Mouse (Mus musculus): ENCODE results near the gene Rpp21. TPM values are rescaled to one million over a fixed set of nuclear protein-coding genes. Genes with fewer than 3 reads are reported as not detected.
"Not testable (repeated sequence)": the region's sequence is repeated elsewhere in the genome, so short reads cannot be mapped to it uniquely, and the experiment has no call there.

Gene Rpp21
- total RNA-seq, 2 experiments from 2014 or later, result 30.3 to 35.9 TPM

DNA sequence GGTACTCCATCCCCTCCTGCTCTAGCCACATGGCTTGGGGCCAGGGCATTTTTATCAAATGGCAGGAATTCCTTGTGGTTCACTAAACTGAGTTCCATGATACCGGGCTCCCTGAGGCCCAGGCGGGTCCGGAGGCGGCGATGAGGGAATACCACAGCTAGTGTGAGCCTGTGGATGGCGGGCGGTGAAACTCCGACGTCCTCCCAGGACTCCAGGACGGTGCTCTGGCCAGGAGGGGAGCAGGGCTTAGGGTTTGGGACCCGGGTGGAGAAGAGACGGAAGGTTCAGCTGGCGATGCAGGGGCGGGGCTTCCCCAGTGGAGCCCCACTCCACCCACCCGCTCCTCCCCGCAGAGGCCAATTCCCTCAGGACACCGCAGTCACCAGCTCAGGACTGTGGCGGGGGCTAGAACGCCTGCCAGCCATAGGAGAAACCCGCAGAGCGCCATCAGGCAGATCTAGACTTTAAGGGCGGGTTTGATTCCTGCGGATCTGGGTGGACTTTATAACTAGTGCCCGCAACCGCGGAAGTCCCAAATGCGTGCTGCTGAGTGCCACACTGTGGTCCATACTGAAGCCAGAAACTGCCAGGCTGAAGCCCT is 20.4 kb downstream of the Rpp21 start:
- DNase-seq, result no peak

DNA sequence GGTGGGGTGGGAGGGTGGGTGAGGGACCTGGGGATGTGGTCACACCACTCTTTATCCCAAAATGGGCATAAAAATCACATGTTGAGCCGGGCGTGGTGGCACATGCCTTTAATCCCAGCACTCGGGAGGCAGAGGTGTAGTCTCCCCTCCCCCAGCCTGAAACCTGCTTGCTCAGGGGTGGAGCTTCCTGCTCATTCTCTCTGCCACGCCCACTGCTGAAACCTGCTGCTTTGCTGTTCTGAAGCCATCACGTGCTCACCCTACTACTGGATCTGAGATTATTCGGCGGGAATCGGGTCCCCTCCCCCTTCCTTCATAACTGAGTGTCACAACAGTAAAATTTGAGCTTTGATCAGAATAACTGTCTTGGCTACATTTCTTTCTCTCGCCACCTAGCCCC is 22.6 kb downstream of the Rpp21 start:
- not testable (repeated sequence) for DNase-seq

DNA sequence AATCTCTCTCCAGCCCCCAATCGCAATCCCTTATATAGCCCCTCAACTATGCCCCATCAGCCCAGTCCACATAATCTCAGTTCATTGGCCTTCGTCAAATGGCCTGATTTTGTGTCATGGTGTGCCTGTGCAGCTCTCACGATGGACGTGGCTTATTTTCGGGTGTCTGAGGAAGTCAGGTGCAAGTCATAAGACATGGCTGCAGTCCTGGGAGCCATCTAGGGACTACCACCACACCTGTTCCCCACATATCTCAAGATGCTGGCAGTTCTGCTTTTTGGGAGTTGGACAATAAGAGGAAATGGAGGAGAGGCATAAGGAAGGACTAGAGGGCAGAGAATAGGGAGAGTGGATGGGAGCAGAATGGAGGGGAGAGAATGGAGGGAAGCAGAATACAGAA is 24.3 kb downstream of the Rpp21 start:
- no peak for DNase-seq

DNA sequence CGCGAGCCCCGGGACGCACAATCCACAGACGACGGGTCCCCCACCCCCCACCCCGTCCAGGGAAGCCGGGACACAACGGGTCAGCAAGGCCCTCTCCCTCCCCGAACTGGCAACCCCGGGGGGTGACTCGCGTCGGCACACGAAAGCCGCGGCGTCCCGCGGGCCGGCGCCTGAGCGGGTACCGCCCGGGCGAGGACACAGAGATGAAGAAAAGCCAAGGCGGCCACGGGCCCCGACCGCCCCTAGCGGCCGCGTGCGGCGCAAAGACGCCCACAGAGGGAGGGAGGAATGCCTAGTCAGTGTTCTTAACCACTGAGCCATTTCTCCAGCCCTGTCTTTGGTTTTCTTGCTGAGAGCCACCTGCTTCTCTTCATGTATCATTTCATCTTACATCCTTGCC is 26.6 kb downstream of the Rpp21 start:
- peak; percentile 41 for DNase-seq

DNA sequence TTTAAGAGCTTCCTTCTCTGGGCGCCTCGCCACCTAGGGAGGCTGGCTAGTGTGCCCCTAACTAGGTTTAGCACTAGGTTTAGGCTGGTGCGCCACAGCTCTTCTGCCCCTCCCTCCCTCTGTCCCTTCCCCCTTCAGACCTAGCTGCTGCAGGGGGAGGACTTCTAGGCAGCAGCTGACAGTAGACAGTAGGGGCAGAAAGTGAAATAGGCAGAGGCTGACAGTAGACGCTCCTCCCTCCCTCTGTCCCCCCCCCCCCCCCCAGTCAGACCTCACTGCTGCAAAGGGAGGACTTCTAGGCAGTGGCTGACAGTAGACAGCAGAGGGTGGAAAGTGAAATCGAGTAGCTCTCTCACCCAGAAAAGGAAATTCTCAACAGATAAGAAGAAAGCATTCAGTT is 28.8 kb downstream of the Rpp21 start:
- DNase-seq, result no peak

DNA sequence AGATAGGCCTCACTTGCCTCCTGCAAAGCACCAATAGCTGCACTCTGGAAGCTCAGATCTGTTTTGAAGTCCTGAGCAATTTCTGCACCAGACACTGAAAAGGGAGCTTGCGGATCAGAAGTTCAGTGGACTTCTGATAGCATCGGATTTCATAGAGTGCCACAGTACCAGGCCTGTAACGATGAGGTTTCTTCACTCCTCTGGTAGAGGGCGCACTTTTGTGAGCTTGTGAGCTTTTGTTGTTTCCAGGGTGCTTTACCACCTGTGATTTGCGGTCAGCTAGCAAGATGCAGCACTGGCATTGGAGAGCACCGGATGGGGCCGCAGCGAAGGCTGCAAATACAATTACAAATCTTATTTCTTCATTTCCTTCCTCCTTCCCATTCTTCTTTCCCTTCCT is 30.9 kb downstream of the Rpp21 start:
- DNase-seq, result no peak

DNA sequence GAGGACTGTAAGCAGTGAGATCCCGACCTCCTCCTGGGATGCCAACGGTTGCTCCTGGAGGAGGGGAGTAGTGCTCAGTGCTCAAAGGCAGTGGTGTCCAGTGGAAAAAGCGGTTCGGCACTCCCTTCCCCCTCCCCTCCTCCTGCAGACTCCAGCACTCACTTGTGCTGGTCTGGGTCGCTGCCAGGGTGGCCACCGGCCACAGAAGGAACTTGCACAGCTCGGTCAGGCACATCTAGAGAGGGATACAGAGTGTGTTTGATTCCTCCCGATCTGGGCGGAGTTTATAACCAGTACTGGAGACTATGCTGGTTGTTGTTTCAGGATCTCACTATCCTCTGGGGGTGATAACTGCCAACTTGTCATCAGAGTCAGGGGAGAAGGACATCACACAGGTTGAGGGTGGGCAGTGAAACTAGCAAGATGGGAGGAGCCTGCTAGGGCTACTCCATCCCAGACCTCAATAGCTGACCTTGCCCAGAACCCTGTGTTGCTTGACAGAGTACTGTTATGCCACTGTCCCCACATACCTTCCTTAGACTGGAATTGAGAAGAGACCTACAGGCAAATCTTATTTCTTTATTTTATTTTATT is 32.5 kb downstream of the Rpp21 start:
- no peak for DNase-seq

DNA sequence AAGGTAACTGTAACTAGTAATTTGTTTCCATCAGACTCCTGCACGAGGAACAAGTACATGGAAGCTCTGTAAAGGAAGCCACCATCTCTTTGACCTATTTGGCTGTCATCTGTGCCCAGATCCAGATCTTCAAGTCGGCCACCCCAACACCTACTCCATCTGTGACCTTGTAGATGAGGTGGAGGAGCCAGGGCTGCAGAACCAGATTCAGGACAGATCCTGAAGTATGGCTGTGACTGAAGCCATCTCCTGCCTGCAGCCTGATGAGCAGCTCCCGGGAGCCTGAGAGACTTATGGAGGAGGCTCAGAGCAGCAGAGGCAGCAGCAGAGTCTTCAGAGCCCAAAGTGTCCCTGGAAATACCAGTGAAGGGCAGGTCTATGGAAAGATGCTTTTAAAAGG is 33.4 kb downstream of the Rpp21 start:
- no peak for DNase-seq

DNA sequence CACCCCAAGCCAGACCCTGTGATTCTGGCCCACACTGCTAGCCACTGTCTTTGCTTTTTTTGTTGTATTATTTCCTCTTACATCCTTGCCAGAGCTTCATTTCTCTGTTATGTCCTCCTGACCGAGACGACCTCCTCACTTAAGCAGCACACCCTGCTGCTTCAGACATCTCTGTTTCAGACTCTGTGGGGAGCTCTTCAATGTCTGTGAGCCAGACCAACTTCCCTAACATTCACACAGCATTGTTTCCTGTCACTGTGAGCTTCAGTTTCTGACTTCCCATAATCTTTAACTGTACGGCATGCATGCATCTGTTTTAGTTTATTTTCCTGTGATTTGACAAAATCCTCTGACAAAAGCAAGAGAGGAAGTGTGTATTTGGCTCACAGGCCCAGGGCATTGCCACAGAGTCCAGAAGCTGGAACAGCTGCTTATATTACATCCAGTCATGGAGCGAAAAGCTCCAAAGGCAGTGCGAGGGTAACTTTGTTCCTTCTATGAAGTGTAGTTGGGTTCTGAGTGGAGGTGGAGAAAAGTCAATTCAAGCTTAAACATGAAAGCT is 39.2 kb downstream of the Rpp21 start:
- no peak for DNase-seq

DNA sequence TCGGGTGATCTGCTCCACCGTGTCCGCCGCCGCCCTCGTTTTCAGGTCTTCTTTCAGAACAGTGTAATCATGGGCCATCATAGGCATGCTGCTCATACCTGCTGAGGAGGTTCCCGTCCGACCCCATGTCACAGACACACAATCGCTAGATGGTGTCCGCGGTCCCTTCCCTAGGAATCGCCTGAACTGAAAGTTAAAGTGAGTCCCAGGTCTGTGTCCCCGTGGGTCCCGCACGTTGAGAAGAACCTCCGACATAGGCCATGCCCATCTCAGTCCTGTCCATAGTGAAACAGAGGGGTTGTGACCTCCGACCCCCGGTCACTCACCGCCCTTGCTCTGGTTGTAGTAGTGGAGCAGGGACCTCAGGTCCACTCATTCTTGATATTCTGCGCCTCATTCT is 42.3 kb downstream of the Rpp21 start:
- DNase-seq, result no peak

DNA sequence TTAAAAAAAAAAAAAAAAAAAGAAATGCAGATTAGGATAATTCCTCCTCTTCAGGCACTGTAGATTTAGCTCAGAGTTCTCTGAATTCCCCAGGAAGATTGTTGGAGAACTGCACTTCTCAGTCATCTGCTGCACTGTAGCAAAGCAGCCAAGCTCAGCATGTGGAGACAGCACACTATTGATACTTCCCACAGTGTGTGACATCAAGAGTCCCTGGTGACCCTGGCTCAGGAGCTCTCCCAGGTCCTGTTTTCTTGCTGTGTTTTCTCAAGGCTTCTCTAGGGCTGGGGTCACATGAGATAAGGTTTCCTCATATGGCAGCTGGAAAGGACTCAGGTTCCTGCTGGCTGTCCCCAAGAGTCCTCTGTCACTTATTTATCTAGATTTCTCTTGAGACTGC is 51.0 kb downstream of the Rpp21 start:
- DNase-seq, result no peak

DNA sequence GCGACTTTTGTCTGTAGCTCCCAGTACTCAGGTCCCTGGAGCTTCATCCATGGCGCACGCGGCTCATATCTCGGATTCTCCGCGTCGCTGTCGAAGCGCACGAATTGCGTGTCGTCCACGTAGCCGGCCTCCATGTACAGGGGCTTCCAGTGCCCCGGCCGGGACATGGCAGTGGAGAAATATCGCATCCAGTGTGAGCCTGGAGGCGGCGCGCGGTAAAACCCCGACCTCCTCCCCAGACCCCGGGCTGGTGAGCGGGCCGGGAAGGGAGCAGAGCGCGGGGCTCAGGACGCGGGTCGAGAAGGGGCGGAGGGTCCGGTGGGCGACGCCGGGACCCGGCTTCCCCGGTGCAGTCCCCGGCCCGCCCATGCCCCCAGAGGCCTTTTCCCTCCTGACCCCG is 52.0 kb downstream of the Rpp21 start:
- DNase-seq, result no peak

Other genes with a start within 250 kb of the Rpp21 start
- 1 to 10 TPM; 1.6 to 1.7 TPM for gene H2-T24, start 237.5 kb downstream of the Rpp21 start, total RNA-seq (2021)
- 1 to 10 TPM; 6.2 to 8.7 TPM for gene H2-T23, start 225.2 kb downstream of the Rpp21 start, total RNA-seq (2021)
- 1 to 10 TPM; 5.8 to 7.2 TPM for gene H2-T22, start 215.3 kb downstream of the Rpp21 start, total RNA-seq (2021)
- gene Gm6034, start 215.1 kb downstream of the Rpp21 start, total RNA-seq (2021), result not detected
- 1 to 10 TPM; 1.3 to 2.4 TPM for gene Gm11127, start 199.7 kb downstream of the Rpp21 start, total RNA-seq (2021)
- not detected for gene Gm19684, start 136.4 kb downstream of the Rpp21 start, total RNA-seq (2021)
- not detected for gene Gm7030, start 128.6 kb downstream of the Rpp21 start, total RNA-seq (2021)
- not detected for gene Gm8909, start 89.5 kb downstream of the Rpp21 start, total RNA-seq (2021)
- gene H2-T3, start 67.8 kb downstream of the Rpp21 start, total RNA-seq (2021), result not detected
- 1 to 10 TPM; 5.0 to 5.6 TPM for gene Trim39, start 14.2 kb upstream of the Rpp21 start, total RNA-seq (2021)
- not detected for gene H2-M10.2, start 28.4 kb upstream of the Rpp21 start, total RNA-seq (2021)
- not detected for gene H2-M10.1, start 68.1 kb upstream of the Rpp21 start, total RNA-seq (2021)
- not detected for gene H2-M10.3, start 110.3 kb upstream of the Rpp21 start, total RNA-seq (2021)
- gene H2-M10.4, start 204.3 kb upstream of the Rpp21 start, total RNA-seq (2021), result not detected